Mouse (Mus musculus) embryonic stem cell, embryonic (primary cell): Measurements from ENCODE around the gene Ddr2.

Experiments used
- CTCF ChIA-PET, 4 experiments: fragments of 300-600 bp in 2 of 4; fragments of 350-600 bp in 2 of 4; sonication (Branson Sonifier 250); formaldehyde crosslinking; loops; one replicate each; lab custom pipeline; 2022; ENCODE audit warnings: inconsistent platforms in 2 of 4; lab: Charles Lee
- POLR2A ChIA-PET, 4 experiments: fragments of 300-600 bp in 2 of 4; fragments of 350-600 bp in 2 of 4; sonication (Branson Sonifier 250); formaldehyde crosslinking; loops; one replicate each; lab custom pipeline; 2022; ENCODE audit warnings: antibody characterized with exemption in 4 of 4, inconsistent platforms in 1 of 4; lab: Charles Lee

Gene Ddr2

GRCm38 (mm10) chr1:170057607-170058006 lies 53.0 kb downstream of the Ddr2 start:
- POLR2A ChIA-PET, result interaction anchor here in 1 of 4 experiments (0.7 kb wide), 1 partner anchor 38 kb away, joined by 3 read pairs; no protein-coding TSS in a partner anchor
- CTCF ChIA-PET, result interaction anchor here in 1 of 4 experiments (0.8 kb wide), 1 partner anchor 78 kb away, joined by 3 read pairs; no protein-coding TSS in a partner anchor

- POLR2A ChIA-PET, result interaction anchor here in 1 of 4 experiments (0.7 kb wide), 1 partner anchor 39 kb away, joined by 3 read pairs; no protein-coding TSS in a partner anchor
- CTCF ChIA-PET, result no interaction called here
Measured at GRCm38 (mm10) chr1:170056921-170057320, 53.6 kb downstream of the Ddr2 start.

GRCm38 (mm10) chr1:170056214-170056613 lies 54.3 kb downstream of the Ddr2 start:
- POLR2A ChIA-PET, result no interaction called here
- CTCF ChIA-PET, result no interaction called here

- CTCF ChIA-PET, result interaction anchor here in 2 of 4 experiments (0.5 to 0.8 kb wide), 2 partner anchors 9 to 16 kb away, joined by 3 to 4 read pairs; no protein-coding TSS in a partner anchor
- POLR2A ChIA-PET, result no interaction called here
Measured at GRCm38 (mm10) chr1:170052469-170053065, 58.0 kb downstream of the Ddr2 start.

GRCm38 (mm10) chr1:170051631-170052177 lies 58.9 kb downstream of the Ddr2 start:
- ChIA-PET CTCF (interaction anchor here in 1 of 4 experiments (0.5 kb wide), 1 partner anchor 15 kb away, joined by 4 read pairs; no protein-coding TSS in a partner anchor), POLR2A (no interaction called here)

- POLR2A ChIA-PET, result no interaction called here
- CTCF ChIA-PET, result interaction anchor here in 1 of 4 experiments (0.6 kb wide), 1 partner anchor 9 kb away, joined by 4 read pairs; no protein-coding TSS in a partner anchor
Measured at GRCm38 (mm10) chr1:170048434-170048833, 62.1 kb downstream of the Ddr2 start.

GRCm38 (mm10) chr1:170044726-170045471 lies 65.7 kb downstream of the Ddr2 start:
- CTCF ChIA-PET, result interaction anchor here in 2 of 4 experiments (0.9 to 2.2 kb wide), 2 partner anchors 91 kb away, joined by 5 to 9 read pairs; no protein-coding TSS in a partner anchor
- POLR2A ChIA-PET, result no interaction called here

GRCm38 (mm10) chr1:170043753-170044152 lies 66.8 kb downstream of the Ddr2 start:
- POLR2A ChIA-PET, result interaction anchor here in 1 of 4 experiments (0.7 kb wide), 1 partner anchor 507 kb away, joined by 3 read pairs; no protein-coding TSS in a partner anchor
- CTCF ChIA-PET, result interaction anchor here in 1 of 4 experiments (2.2 kb wide), 1 partner anchor 93 kb away, joined by 9 read pairs; no protein-coding TSS in a partner anchor

- ChIA-PET CTCF (no interaction called here), POLR2A (no interaction called here)
Measured at GRCm38 (mm10) chr1:170042996-170043395, 67.6 kb downstream of the Ddr2 start.

GRCm38 (mm10) chr1:170039402-170039801 lies 71.2 kb downstream of the Ddr2 start:
- POLR2A ChIA-PET, result no interaction called here
- CTCF ChIA-PET, result interaction anchor here in 3 of 4 experiments (0.5 to 1.4 kb wide), 5 partner anchors 9 to 118 kb away, joined by 3 to 4 read pairs (median 4); no protein-coding TSS in a partner anchor

- POLR2A ChIA-PET, result interaction anchor here in 1 of 4 experiments (1.2 kb wide), 1 partner anchor 298 kb away, joined by 3 read pairs; no protein-coding TSS in a partner anchor
- CTCF ChIA-PET, result no interaction called here
Measured at GRCm38 (mm10) chr1:170035575-170035974, 75.0 kb downstream of the Ddr2 start.

GRCm38 (mm10) chr1:170034961-170035360 lies 75.6 kb downstream of the Ddr2 start:
- CTCF ChIA-PET, result no interaction called here

GRCm38 (mm10) chr1:170031656-170032055 lies 78.9 kb downstream of the Ddr2 start:
- POLR2A ChIA-PET, result no interaction called here
- CTCF ChIA-PET, result no interaction called here

More at GRCm38 (mm10) chr1:170034961-170035360, 75.6 kb downstream of the Ddr2 start:
- POLR2A ChIA-PET, result no interaction called here

GRCm38 (mm10) chr1:170014784-170015183 lies 95.8 kb downstream of the Ddr2 start:
- CTCF ChIA-PET, result no interaction called here
- POLR2A ChIA-PET, result no interaction called here

GRCm38 (mm10) chr1:170010716-170011505 lies 99.7 kb downstream of the Ddr2 start:
- ChIA-PET POLR2A (no interaction called here), CTCF (no interaction called here)

GRCm38 (mm10) chr1:170009296-170009695 lies 101.3 kb downstream of the Ddr2 start:
- ChIA-PET POLR2A (no interaction called here), CTCF (no interaction called here)

GRCm38 (mm10) chr1:170008432-170009220 lies 101.9 kb downstream of the Ddr2 start:
- CTCF ChIA-PET, result no interaction called here
- POLR2A ChIA-PET, result no interaction called here

- POLR2A ChIA-PET, result no interaction called here
- CTCF ChIA-PET, result no interaction called here
Measured at GRCm38 (mm10) chr1:170006516-170006915, 104.0 kb downstream of the Ddr2 start.
